Mouse (Mus musculus): ENCODE results near the gene Ppp2r2d. TPM values are rescaled to one million over a fixed set of nuclear protein-coding genes. Genes with fewer than 3 reads are reported as not detected.

Ppp2r2d gene
- polyA plus RNA-seq, 1 experiment from 2014 or later: 99.4 TPM

- WGBS: 90% methylated on average over 3 of the region's 3 CpGs
These were observed 10.9 kb upstream of the Ppp2r2d start for GRCm38 (mm10) chr7:138835028-138835427.

GRCm38 (mm10) chr7:138840594-138841021 is 5.3 kb upstream of the Ppp2r2d start:
- no peak overlapping the region for H3K27ac ChIP-seq
- no peak overlapping the region for H3K4me2 ChIP-seq (replicated peaks)
- no peak for ATAC-seq (ENCODE audit: low FRiP score)
- DNase-seq (ENCODE audit: low spot score): peak; percentile 91
- H3K27me3 ChIP-seq (ENCODE audit: control insufficient read depth, insufficient read depth, low read length): no peaks in the 10 kb centered on the region
- H3K36me3 ChIP-seq (replicated peaks; ENCODE audit: control insufficient read depth, insufficient read depth): peaks cover 11% of the 10 kb centered on the region
- peaks cover 34% of the 10 kb centered on the region for H3K4me1 ChIP-seq (replicated peaks; ENCODE audit: control insufficient read depth, insufficient read depth, low read length)
- H3K9me3 ChIP-seq (ENCODE audit: control insufficient read depth, low read length): no peaks in the 10 kb centered on the region
- WGBS: 37% methylated on average over 4 of the region's 4 CpGs
- H3K9ac ChIP-seq: no peak overlapping the region
- H3K4me3 ChIP-seq (replicated peaks; ENCODE audit: low read length): no peak overlapping the region

More at GRCm38 (mm10) chr7:138835028-138835427, 10.9 kb upstream of the Ppp2r2d start:
- no peak overlapping the region for H3K27ac ChIP-seq
- no peak overlapping the region for H3K4me2 ChIP-seq (replicated peaks)
- no peaks in the 10 kb centered on the region for H3K27me3 ChIP-seq (ENCODE audit: control insufficient read depth, insufficient read depth, low read length)
- H3K4me3 ChIP-seq (replicated peaks; ENCODE audit: low read length): no peak overlapping the region
- ATAC-seq (ENCODE audit: low FRiP score): no peak
- peak; percentile 69 for DNase-seq (ENCODE audit: low spot score)
- H3K36me3 ChIP-seq (replicated peaks; ENCODE audit: control insufficient read depth, insufficient read depth): peaks cover 16% of the 10 kb centered on the region
- H3K4me1 ChIP-seq (replicated peaks; ENCODE audit: control insufficient read depth, insufficient read depth, low read length): no peaks in the 10 kb centered on the region
- no peaks in the 10 kb centered on the region for H3K9me3 ChIP-seq (ENCODE audit: control insufficient read depth, low read length)
- no peak overlapping the region for H3K9ac ChIP-seq

- 75% methylated on average over 3 of the region's 3 CpGs for WGBS
- Histone ChIP-seq H3K27me3 (ENCODE audit: control insufficient read depth, insufficient read depth, low read length) (no peaks in the 10 kb centered on the region), H3K4me3 (replicated peaks; ENCODE audit: low read length) (no peak overlapping the region), H3K4me2 (replicated peaks) (no peak overlapping the region), H3K36me3 (replicated peaks; ENCODE audit: control insufficient read depth, insufficient read depth) (peaks cover 1% of the 10 kb centered on the region; the same call in 1 of the 2 replicates), H3K9me3 (ENCODE audit: control insufficient read depth, low read length) (no peaks in the 10 kb centered on the region), H3K9ac (no peak overlapping the region), H3K27ac (peak overlapping the region; percentile 18; the same call in 1 of the 2 replicates), H3K4me1 (replicated peaks; ENCODE audit: control insufficient read depth, insufficient read depth, low read length) (peaks cover 34% of the 10 kb centered on the region)
- DNase-seq (ENCODE audit: low spot score) (no peak), ATAC-seq (ENCODE audit: low FRiP score) (no peak)
These were observed 4.3 kb upstream of the Ppp2r2d start for GRCm38 (mm10) chr7:138841436-138842151.

- WGBS: 94% methylated on average over 4 of the region's 4 CpGs
- no peak for DNase-seq (ENCODE audit: low spot score)
- H3K4me2 ChIP-seq (replicated peaks): peak overlapping the region; percentile 70
- H3K27ac ChIP-seq: no peak overlapping the region
- no peaks in the 10 kb centered on the region for H3K27me3 ChIP-seq (ENCODE audit: control insufficient read depth, insufficient read depth, low read length)
- no peaks in the 10 kb centered on the region for H3K9me3 ChIP-seq (ENCODE audit: control insufficient read depth, low read length)
- H3K4me1 ChIP-seq (replicated peaks; ENCODE audit: control insufficient read depth, insufficient read depth, low read length): peaks cover 47% of the 10 kb centered on the region
- H3K36me3 ChIP-seq (replicated peaks; ENCODE audit: control insufficient read depth, insufficient read depth): no peaks in the 10 kb centered on the region; the same call in 1 of the 2 replicates
- H3K4me3 ChIP-seq (replicated peaks; ENCODE audit: low read length): no peak overlapping the region
- H3K9ac ChIP-seq: no peak overlapping the region
- no peak for ATAC-seq (ENCODE audit: low FRiP score)
These were observed 2.5 kb upstream of the Ppp2r2d start for GRCm38 (mm10) chr7:138843421-138843820.

GRCm38 (mm10) chr7:138845111-138845510 is 768 bp upstream of the Ppp2r2d start:
- H3K4me1 ChIP-seq (replicated peaks; ENCODE audit: control insufficient read depth, insufficient read depth, low read length): peaks cover 58% of the 10 kb centered on the region
- H3K9ac ChIP-seq: peak overlapping the region; percentile 96
- 50% methylated on average over 8 of the region's 8 CpGs for WGBS
- no peak for DNase-seq (ENCODE audit: low spot score)
- no peaks in the 10 kb centered on the region for H3K9me3 ChIP-seq (ENCODE audit: control insufficient read depth, low read length)
- peak overlapping the region; percentile 99 for H3K4me3 ChIP-seq (replicated peaks; ENCODE audit: low read length)
- ATAC-seq (ENCODE audit: low FRiP score): no peak
- peak overlapping the region; percentile 51 for H3K27ac ChIP-seq
- H3K36me3 ChIP-seq (replicated peaks; ENCODE audit: control insufficient read depth, insufficient read depth): peaks cover 6% of the 10 kb centered on the region; the same call in 1 of the 2 replicates
- no peaks in the 10 kb centered on the region for H3K27me3 ChIP-seq (ENCODE audit: control insufficient read depth, insufficient read depth, low read length)
- H3K4me2 ChIP-seq (replicated peaks): peak overlapping the region; percentile 70

DNA sequence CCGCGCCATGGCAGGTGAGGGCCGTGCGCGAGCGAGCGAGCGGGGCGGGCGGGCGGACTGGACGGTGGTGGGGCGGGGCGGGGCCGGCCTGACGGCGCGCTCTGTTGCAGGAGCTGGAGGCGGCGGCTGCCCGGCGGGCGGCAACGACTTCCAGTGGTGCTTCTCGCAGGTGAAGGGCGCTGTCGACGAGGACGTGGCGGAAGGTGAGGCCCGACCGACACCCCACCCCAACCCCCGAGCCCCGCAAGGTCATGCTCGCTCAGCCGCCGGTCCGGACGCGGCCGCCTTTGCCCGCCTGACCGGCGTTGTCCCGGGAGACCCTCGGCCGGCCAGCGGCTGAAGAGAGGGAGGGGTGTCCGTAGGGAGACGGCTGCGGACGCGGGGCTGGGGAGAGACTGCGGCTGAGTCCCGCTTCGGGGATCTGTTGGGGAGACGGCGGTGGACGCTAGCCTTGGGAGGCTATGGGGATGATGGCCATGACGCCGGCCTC is 668 bp downstream of the Ppp2r2d start:
- H3K36me3 ChIP-seq (replicated peaks; ENCODE audit: control insufficient read depth, insufficient read depth): peaks cover 18% of the 10 kb centered on the region
- H3K4me1 ChIP-seq (replicated peaks; ENCODE audit: control insufficient read depth, insufficient read depth, low read length): peaks cover 64% of the 10 kb centered on the region
- H3K27ac ChIP-seq: peak overlapping the region; percentile 96
- DNase-seq (ENCODE audit: low spot score) (no peak), ATAC-seq (ENCODE audit: low FRiP score) (peak; percentile 78)
- H3K9me3 ChIP-seq (ENCODE audit: control insufficient read depth, low read length): no peaks in the 10 kb centered on the region
- peak overlapping the region; percentile 99 for H3K4me3 ChIP-seq (replicated peaks; ENCODE audit: low read length)
- peak overlapping the region; percentile 96 for H3K9ac ChIP-seq
- WGBS: under 1% methylated on average over 52 of the region's 61 CpGs
- H3K4me2 ChIP-seq (replicated peaks): peak overlapping the region; percentile 74
- no peaks in the 10 kb centered on the region for H3K27me3 ChIP-seq (ENCODE audit: control insufficient read depth, insufficient read depth, low read length)

GRCm38 (mm10) chr7:138847316-138848027 is 1.6 kb downstream of the Ppp2r2d start:
- WGBS: 46% methylated on average over 13 of the region's 13 CpGs
- ATAC-seq (ENCODE audit: low FRiP score): no peak
- peaks cover 59% of the 10 kb centered on the region for H3K4me1 ChIP-seq (replicated peaks; ENCODE audit: control insufficient read depth, insufficient read depth, low read length)

DNA sequence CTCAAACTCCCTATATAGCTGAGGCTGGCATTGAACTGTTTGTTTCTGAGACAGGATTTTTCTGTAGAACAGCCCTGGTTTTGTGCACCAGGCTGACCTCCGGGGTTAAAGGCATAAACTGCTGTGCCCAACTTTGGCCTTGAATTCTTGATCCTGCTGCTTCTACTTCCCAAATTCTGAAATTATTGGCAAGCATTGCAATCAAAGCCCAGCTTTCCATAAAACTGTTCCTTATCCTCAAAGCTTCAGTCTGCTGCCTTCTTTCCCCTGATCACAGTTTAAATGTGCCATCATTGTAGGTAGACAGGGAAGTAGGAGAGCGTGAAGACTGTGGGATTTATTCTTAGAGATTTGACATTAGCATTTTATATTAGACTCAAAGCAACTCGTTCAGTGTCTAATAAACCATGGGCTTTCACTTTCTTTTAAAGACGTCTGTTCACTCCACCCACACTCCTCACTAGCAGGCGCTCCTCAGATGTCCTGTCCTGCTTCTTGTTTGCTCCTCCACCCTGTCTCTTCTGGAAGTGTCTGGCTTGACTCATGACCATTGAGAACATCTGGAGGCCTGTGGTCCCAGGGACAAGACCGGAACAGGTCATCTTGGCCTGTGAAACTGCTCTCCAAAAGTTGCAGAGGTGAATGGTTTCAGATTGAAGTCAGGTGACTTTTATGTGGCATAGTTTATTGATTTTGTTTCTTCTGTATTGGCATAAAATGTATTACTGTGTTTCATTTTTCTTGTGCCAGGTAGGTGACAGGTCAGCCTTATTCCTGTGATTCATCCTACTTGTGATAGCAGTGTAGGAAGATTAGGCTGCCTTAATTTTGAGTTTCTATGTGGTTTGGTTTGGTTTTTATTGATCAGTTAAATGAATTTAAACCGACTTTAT is 2.4 kb downstream of the Ppp2r2d start:
- H3K27ac ChIP-seq: no peak overlapping the region
- H3K4me3 ChIP-seq (replicated peaks; ENCODE audit: low read length): peak overlapping the region; percentile 99
- peaks cover 36% of the 10 kb centered on the region for H3K36me3 ChIP-seq (replicated peaks; ENCODE audit: control insufficient read depth, insufficient read depth)
- ATAC-seq (ENCODE audit: low FRiP score): no peak
- no peaks in the 10 kb centered on the region for H3K9me3 ChIP-seq (ENCODE audit: control insufficient read depth, low read length)
- DNase-seq (ENCODE audit: low spot score): no peak
- peak overlapping the region; percentile 96 for H3K9ac ChIP-seq
- peaks cover 51% of the 10 kb centered on the region for H3K4me1 ChIP-seq (replicated peaks; ENCODE audit: control insufficient read depth, insufficient read depth, low read length)
- WGBS: 82% methylated on average over 7 of the region's 7 CpGs
- no peaks in the 10 kb centered on the region for H3K27me3 ChIP-seq (ENCODE audit: control insufficient read depth, insufficient read depth, low read length)
- H3K4me2 ChIP-seq (replicated peaks): peak overlapping the region; percentile 74

More at GRCm38 (mm10) chr7:138847316-138848027, 1.6 kb downstream of the Ppp2r2d start:
- no peak for DNase-seq (ENCODE audit: low spot score)
- peaks cover 27% of the 10 kb centered on the region for H3K36me3 ChIP-seq (replicated peaks; ENCODE audit: control insufficient read depth, insufficient read depth)
- peak overlapping the region; percentile 99 for H3K4me3 ChIP-seq (replicated peaks; ENCODE audit: low read length)
- no peaks in the 10 kb centered on the region for H3K27me3 ChIP-seq (ENCODE audit: control insufficient read depth, insufficient read depth, low read length)
- H3K4me2 ChIP-seq (replicated peaks): peak overlapping the region; percentile 74
- H3K9me3 ChIP-seq (ENCODE audit: control insufficient read depth, low read length): no peaks in the 10 kb centered on the region
- peak overlapping the region; percentile 96 for H3K9ac ChIP-seq
- H3K27ac ChIP-seq: peak overlapping the region; percentile 96; the same call in 1 of the 2 replicates

Measured in hindbrain, embryonic 14.5 days (tissue).